Mouse (Mus musculus) cerebellum, adult 2 months (tissue): ENCODE measurements around the gene Gmppb. TPM values are rescaled to one million over a fixed set of nuclear protein-coding genes. Genes with fewer than 3 reads are reported as not detected.
"Not testable (repeated sequence)": the region's sequence is repeated elsewhere in the genome, so short reads cannot be mapped to it uniquely, and the experiment has no call there.

Experiments used
- DNase-seq, 2 experiments: peaks; one replicate each; pipeline ENCODE4 v3.0.0; 2021
- H3K27ac ChIP-seq: fragments of 200-500 bp; 2 replicates; pipeline ENCODE4 v1.5.1; 2012; ENCODE audit warnings: low read length, control low read depth, inconsistent platforms; ENCODE audit not compliant: insufficient read depth
- H3K27me3 ChIP-seq: fragments of 200-500 bp; 2 replicates; pipeline ENCODE4 v1.6.1; 2012; ENCODE audit warnings: inconsistent platforms, mild to moderate bottlenecking, low read length, moderate library complexity; ENCODE audit not compliant: control insufficient read depth, insufficient read depth
- H3K4me1 ChIP-seq: fragments of 200-500 bp; 2 replicates; pipeline ENCODE4 v1.6.1; 2011; ENCODE audit warnings: low read length; ENCODE audit not compliant: control insufficient read depth, insufficient read depth
- H3K4me3 ChIP-seq: fragments of 200-500 bp; replicated peaks from 2 replicates; pipeline ENCODE3; 2011; ENCODE audit warnings: mild to moderate bottlenecking, low read depth, low read length, control low read depth; ENCODE audit not compliant: insufficient read depth
- CTCF ChIP-seq: fragments of 200-500 bp; IDR thresholded peaks from 2 replicates; pipeline ENCODE4 v1.5.1; 2011; ENCODE audit warnings: low read depth, mild to moderate bottlenecking, control low read depth, low read length, moderate library complexity, borderline replicate concordance; ENCODE audit not compliant: insufficient read depth
- POLR2A ChIP-seq: fragments of 200-500 bp; IDR thresholded peaks from 2 replicates; pipeline ENCODE4 v1.6.1; 2011; ENCODE audit warnings: low read length, control low read depth, borderline replicate concordance; ENCODE audit not compliant: insufficient read depth
- WGBS: fragments of 180-500 bp; shearing (Covaris S2); methylation state at CpG from one replicate; pipeline ENCODE4 v1.1.7; 2018; 5-methylcytosine and 5-hydroxymethylcytosine counted together
- polyA plus RNA-seq: library from polyadenylated mRNA; depleted of rRNA; stranded (reverse); fragments of >200 nt; gene quantifications from 2 replicates; pipeline ENCODE4 v1.2.3, GENCODE M21; 2012; rRNA removed

The Gmppb gene
- 16.5 and 28.7 TPM in 2 replicates for polyA plus RNA-seq

- Histone ChIP-seq H3K27me3 (no peaks in the 10 kb centered on the region), H3K4me3 (peak within 1 kb of the TSS; percentile 98), H3K27ac (peak within 1 kb of the TSS; percentile 63; the same call in 1 of the 2 replicates), H3K4me1 (peaks cover 7% of the 10 kb centered on the region; the same call in 1 of the 2 replicates)
- DNase-seq, result peak; percentile 94 to 97
- under 1% methylated on average over 39 of the region's 39 CpGs for WGBS
- peak; percentile 70; the same call in 1 of the 2 replicates for TF ChIP-seq POLR2A
- TF ChIP-seq CTCF, result no peak
Measured at GRCm38 (mm10) chr9:108049016-108049455, at the start of gene Gmppb. TSS of gene Gmppb (plus strand) at chr9:108049242.

- TF ChIP-seq CTCF, result no peak
- peak; percentile 99 for TF ChIP-seq POLR2A
- WGBS, result under 1% methylated on average over 50 of the region's 51 CpGs
- DNase-seq, result peak; percentile 100
- Histone ChIP-seq H3K4me3 (peak within 1 kb of the TSS; percentile 92), H3K4me1 (no peaks in the 10 kb centered on the region; the same call in 1 of the 2 replicates), H3K27ac (peak within 1 kb of the TSS; percentile 95), H3K27me3 (no peaks in the 10 kb centered on the region)
Measured at GRCm38 (mm10) chr9:108001922-108002770, 46.9 kb upstream of the Gmppb start, which contains the start of gene Ip6k1. TSS of gene Ip6k1 (plus strand) at chr9:108002501.

- no peak for TF ChIP-seq CTCF
- TF ChIP-seq POLR2A, result no peak
- peak overlapping the region; percentile 90 for H3K27ac ChIP-seq
- H3K27me3 ChIP-seq, result no peaks in the 10 kb centered on the region
- H3K4me3 ChIP-seq, result peak overlapping the region; percentile 86
- DNase-seq, result no peak
- under 1% methylated on average over 50 of the region's 50 CpGs for WGBS
- no peaks in the 10 kb centered on the region; the same call in 1 of the 2 replicates for H3K4me1 ChIP-seq
Measured at GRCm38 (mm10) chr9:108002778-108003530, 46.1 kb upstream of the Gmppb start.

- TF ChIP-seq CTCF, result no peak
- no peak for TF ChIP-seq POLR2A
- H3K27ac ChIP-seq, result peak overlapping the region; percentile 29; the same call in 1 of the 2 replicates
- WGBS, result 3% methylated on average over 8 of the region's 8 CpGs
Measured at GRCm38 (mm10) chr9:108003531-108003890, 45.5 kb upstream of the Gmppb start.

GRCm38 (mm10) chr9:108008041-108008440 lies 41.0 kb upstream of the Gmppb start:
- no peak overlapping the region for H3K4me3 ChIP-seq
- H3K4me1 ChIP-seq, result no peaks in the 10 kb centered on the region; the same call in 1 of the 2 replicates
- DNase-seq, result no peak
- WGBS, result 80% methylated on average over 5 of the region's 5 CpGs
- no peaks in the 10 kb centered on the region for H3K27me3 ChIP-seq
- TF ChIP-seq CTCF (no peak), POLR2A (no peak)
- H3K27ac ChIP-seq, result no peak overlapping the region

More at GRCm38 (mm10) chr9:108003531-108003890, 45.5 kb upstream of the Gmppb start:
- Histone ChIP-seq H3K27me3 (no peaks in the 10 kb centered on the region), H3K4me3 (peak overlapping the region; percentile 86), H3K4me1 (no peaks in the 10 kb centered on the region; the same call in 1 of the 2 replicates)
- peak; percentile 14 to 43 for DNase-seq

GRCm38 (mm10) chr9:108010385-108010784 lies 38.7 kb upstream of the Gmppb start:
- Histone ChIP-seq H3K4me1 (no peaks in the 10 kb centered on the region; the same call in 1 of the 2 replicates), H3K27me3 (no peaks in the 10 kb centered on the region), H3K27ac (no peak overlapping the region), H3K4me3 (no peak overlapping the region)
- DNase-seq, result no peak
- no peak for TF ChIP-seq CTCF
- TF ChIP-seq POLR2A, result no peak

- WGBS, result 97% methylated on average over 2 of the region's 2 CpGs
- not testable (repeated sequence) for DNase-seq, H3K27me3 ChIP-seq, H3K4me1 ChIP-seq, H3K27ac ChIP-seq, H3K4me3 ChIP-seq
Measured at GRCm38 (mm10) chr9:108013577-108013976, 35.5 kb upstream of the Gmppb start.

GRCm38 (mm10) chr9:108017127-108017526 lies 31.9 kb upstream of the Gmppb start:
- peaks cover 4% of the 10 kb centered on the region; the same call in 1 of the 2 replicates for H3K4me1 ChIP-seq
- no peak overlapping the region for H3K27ac ChIP-seq
- 73% methylated on average over 3 of the region's 3 CpGs for WGBS
- TF ChIP-seq CTCF (no peak), POLR2A (no peak)
- H3K4me3 ChIP-seq, result no peak overlapping the region
- no peaks in the 10 kb centered on the region for H3K27me3 ChIP-seq
- no peak for DNase-seq
